Mouse (Mus musculus): ENCODE data around the gene 5430402E10Rik. TPM values are rescaled to one million over a fixed set of nuclear protein-coding genes. Genes with fewer than 3 reads are reported as not detected.
"Not testable (repeated sequence)": the region's sequence is repeated elsewhere in the genome, so short reads cannot be mapped to it uniquely, and the experiment has no call there.

Gene 5430402E10Rik
- polyA plus RNA-seq (2015; fragmentation: Nextera tagmentation; extraction: Ambion mirVana) = not detected in 2 replicates

GRCm38 (mm10) chrX:77924962-77925361 is at the start of gene 5430402E10Rik:
TSS of gene 5430402E10Rik (minus strand) at chrX:77925062.
- H3K9me3 ChIP-seq; H3K4me1 ChIP-seq (replicated peaks); H3K4me3 ChIP-seq (replicated peaks); H3K4me2 ChIP-seq (replicated peaks); H3K36me3 ChIP-seq; H3K27ac ChIP-seq; H3K27me3 ChIP-seq (replicated peaks); ATAC-seq; H3K9ac ChIP-seq: not testable (repeated sequence)
- WGBS = 89% methylated on average over 1 of the region's 1 CpGs

- not testable (repeated sequence) for H3K27me3 ChIP-seq (replicated peaks); H3K27ac ChIP-seq; H3K9ac ChIP-seq; ATAC-seq; H3K4me2 ChIP-seq (replicated peaks); H3K36me3 ChIP-seq; H3K4me3 ChIP-seq (replicated peaks); H3K4me1 ChIP-seq (replicated peaks); H3K9me3 ChIP-seq
- WGBS = 50% methylated on average over 2 of the region's 4 CpGs
Observed at GRCm38 (mm10) chrX:77880033-77880432, 44.8 kb downstream of the 5430402E10Rik start.

Other genes with a start within 250 kb of the 5430402E10Rik start
- 8.7 and 9.2 TPM in 2 replicates for gene Prkx, start 128.8 kb downstream of the 5430402E10Rik start, polyA plus RNA-seq (2015; fragmentation: Nextera tagmentation; extraction: Ambion mirVana)
- not detected in 2 replicates for gene Pbsn, start 71.4 kb downstream of the 5430402E10Rik start, polyA plus RNA-seq (2015; fragmentation: Nextera tagmentation; extraction: Ambion mirVana)
- gene Gm14744, start 60.3 kb downstream of the 5430402E10Rik start, polyA plus RNA-seq (2015; fragmentation: Nextera tagmentation; extraction: Ambion mirVana) = not detected in 2 replicates
- not detected in 2 replicates for gene Obp1a, start 166.3 kb upstream of the 5430402E10Rik start, polyA plus RNA-seq (2015; fragmentation: Nextera tagmentation; extraction: Ambion mirVana)
- not detected in 2 replicates for gene Gm5938, start 200.4 kb upstream of the 5430402E10Rik start, polyA plus RNA-seq (2015; fragmentation: Nextera tagmentation; extraction: Ambion mirVana)

Measured in intestine, embryonic 15.5 days (tissue).